Mouse (Mus musculus): Measurements from ENCODE around the gene Rnaseh2b.

The Rnaseh2b gene

GRCm38 (mm10) chr14:62361263-62361980, 69.0 kb downstream of the Rnaseh2b start:
- no peak for DNase-seq (ENCODE audit: low spot score)

GRCm38 (mm10) chr14:62363774-62364173, 71.4 kb downstream of the Rnaseh2b start:
- DNase-seq (ENCODE audit: low spot score) = no peak

GRCm38 (mm10) chr14:62370819-62371218, 78.4 kb downstream of the Rnaseh2b start:
- peak; percentile 29 for DNase-seq (ENCODE audit: low spot score)

- no peak for DNase-seq (ENCODE audit: low spot score)
Observed at GRCm38 (mm10) chr14:62374001-62374400, 81.6 kb downstream of the Rnaseh2b start.

DNA sequence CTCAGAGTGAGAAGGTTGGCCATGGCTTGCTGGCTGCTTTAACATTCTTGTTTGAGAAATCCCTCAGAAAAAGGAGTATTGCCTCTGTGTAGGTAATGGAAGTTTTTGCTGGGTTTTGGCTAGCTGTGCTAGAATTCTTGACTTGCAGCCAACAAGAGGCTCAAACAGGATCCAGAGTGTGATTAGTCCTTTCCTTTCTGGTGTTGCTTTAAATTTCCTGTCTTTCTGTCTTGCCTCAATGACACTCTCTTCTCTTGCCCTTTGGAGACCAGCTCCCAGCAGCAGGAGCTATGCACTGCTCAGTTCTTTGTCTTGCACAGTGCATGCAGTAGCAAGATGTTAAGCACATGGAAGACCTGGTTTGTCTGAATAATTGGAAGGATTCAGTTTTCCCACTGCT, 83.3 kb downstream of the Rnaseh2b start:
- DNase-seq (ENCODE audit: low spot score) = peak; percentile 55

GRCm38 (mm10) chr14:62376115-62376514, 83.7 kb downstream of the Rnaseh2b start:
- DNase-seq (ENCODE audit: low spot score) = no peak

DNA sequence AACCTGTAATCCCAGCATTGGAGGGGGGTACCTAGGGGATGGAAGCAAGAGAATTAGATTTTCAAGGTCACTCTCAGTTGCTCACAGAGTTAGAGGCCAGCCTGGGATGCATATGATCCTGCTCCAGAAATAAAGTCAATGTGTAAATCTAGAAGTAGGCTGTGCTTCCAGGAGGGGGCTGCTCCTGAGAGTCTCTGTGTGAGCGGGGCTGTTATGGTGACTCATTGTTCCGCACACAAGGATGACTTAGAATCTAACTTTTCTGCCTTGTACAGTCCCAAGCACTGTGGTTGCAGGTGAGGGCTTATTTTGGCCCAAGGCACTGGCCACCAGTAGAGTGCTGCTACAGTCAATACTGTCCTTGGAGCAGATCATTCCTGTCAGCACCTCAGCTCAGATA, 87.0 kb downstream of the Rnaseh2b start:
- no peak for DNase-seq (ENCODE audit: low spot score)

GRCm38 (mm10) chr14:62380606-62381005, 88.2 kb downstream of the Rnaseh2b start:
- DNase-seq (ENCODE audit: low spot score) = no peak

- DNase-seq (ENCODE audit: low spot score) = no peak
Observed at GRCm38 (mm10) chr14:62383109-62383508, 90.7 kb downstream of the Rnaseh2b start.

DNA sequence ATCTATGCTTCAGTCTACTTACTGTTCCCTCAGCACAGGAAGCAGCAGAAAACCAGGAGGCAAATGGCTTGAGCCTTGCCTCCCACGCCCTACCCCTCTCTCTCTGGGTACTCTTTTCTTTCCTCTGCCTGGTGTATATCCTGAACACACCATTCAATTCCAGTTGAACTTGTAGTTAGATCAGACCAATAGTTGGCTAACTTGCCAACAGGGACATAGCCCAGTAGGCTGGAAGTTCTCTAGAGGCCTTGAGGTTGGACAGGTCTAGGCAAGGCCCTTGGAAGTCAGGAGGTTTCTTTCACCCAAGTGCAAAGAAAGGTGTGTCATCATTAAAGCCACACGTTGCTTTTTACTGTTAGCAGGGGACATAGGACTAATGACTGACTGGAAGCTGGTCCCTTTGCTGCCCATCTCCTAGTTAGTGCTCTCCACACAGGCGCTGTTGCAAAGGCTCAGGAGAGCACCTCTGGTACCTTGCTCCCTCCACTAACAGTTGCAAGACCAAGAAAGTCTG, 91.5 kb downstream of the Rnaseh2b start:
- no peak for DNase-seq (ENCODE audit: low spot score)

GRCm38 (mm10) chr14:62389064-62389728, 96.8 kb downstream of the Rnaseh2b start:
- DNase-seq (ENCODE audit: low spot score) = no peak

DNA sequence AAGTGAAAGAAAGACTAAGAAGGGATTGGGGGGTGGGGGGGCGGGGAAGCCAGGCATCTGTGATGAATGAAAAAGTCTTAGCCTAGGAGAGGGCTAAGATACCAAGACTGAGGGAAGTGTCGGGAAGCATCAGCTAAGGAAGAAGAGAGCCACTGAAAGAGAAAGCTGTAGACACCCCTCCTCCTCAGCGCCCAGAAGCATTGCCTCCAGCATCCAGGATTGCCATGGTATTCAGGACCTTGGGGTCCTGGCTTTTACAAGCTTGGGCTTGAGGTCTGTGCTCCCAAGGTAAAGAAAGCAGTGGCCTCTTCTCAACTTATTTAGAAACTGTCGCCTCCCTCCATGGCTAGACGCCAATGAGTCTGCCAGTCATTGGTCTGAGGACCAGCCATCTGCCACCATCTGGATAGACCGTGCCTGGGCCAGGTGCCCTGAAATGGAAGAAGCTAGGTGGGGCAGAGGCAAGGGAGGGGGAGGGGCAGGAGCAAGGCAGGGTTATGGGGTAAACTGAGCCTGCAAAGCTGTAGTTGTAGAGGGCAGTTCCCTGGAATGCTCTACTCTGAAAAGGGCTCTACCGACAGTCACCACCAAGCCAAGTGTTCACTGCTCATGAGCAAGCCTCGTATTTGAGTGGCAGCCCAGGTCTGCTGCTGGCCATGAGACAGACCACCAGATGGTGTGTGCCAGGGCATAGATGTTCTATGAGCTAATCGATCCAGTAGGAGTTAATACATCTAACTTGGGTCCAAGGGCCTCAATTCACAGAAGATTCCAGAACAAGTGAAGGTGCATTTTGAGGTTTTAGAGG, 97.5 kb downstream of the Rnaseh2b start:
- no peak for DNase-seq (ENCODE audit: low spot score)

DNA sequence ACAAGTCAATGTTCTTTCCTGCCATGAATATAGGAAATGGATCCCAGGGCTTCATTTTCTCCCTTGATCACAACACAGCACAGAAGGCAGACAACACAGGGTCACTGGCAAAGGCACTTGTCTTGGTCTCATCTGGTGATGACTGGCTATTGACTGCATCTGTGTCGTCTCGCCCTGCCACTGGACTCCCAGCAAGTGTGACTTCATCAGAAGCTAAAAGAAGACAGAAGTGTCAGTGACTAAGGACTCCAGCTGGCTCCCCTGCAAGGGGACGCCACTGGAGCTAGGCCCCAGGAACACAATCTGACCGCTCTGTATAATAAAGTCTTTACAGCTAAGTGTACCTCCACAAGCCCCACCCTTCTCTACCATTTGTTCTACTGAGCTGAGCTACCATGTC, 100.4 kb downstream of the Rnaseh2b start:
- DNase-seq (ENCODE audit: low spot score) = no peak

- DNase-seq (ENCODE audit: low spot score) = no peak
Observed at GRCm38 (mm10) chr14:62395346-62395745, 103.0 kb downstream of the Rnaseh2b start.

GRCm38 (mm10) chr14:62416007-62416741, 123.8 kb downstream of the Rnaseh2b start:
- no peak for DNase-seq (ENCODE audit: low spot score)

GRCm38 (mm10) chr14:62416742-62417134, 124.3 kb downstream of the Rnaseh2b start:
- peak; percentile 35 for DNase-seq (ENCODE audit: low spot score)

DNA sequence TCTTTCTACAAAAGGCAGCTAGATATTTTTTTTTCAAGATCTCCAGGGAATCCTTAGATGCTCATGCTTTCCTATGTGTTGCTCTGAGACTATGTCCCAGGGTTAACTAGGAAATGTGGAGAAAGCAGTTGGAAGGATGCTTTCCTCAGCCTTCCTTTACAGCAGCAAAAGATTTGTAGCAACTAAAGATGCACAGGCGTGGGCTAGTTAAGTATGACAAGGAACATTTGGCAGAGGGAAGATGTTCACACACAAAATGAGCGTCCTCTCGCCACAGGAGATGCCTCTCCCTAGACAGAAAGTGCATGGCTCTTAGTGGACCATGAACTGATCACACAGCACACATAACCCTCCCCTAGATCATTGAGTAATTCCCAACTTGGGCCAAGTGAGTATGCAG, 125.1 kb downstream of the Rnaseh2b start:
- DNase-seq (ENCODE audit: low spot score) = no peak

- no peak for DNase-seq (ENCODE audit: low spot score)
Observed at GRCm38 (mm10) chr14:62422265-62422664, 129.9 kb downstream of the Rnaseh2b start.

Data from adipocyte (in vitro differentiated cells).